Mouse (Mus musculus): ENCODE measurements around the gene Zbtb20. TPM values are rescaled to one million over a fixed set of nuclear protein-coding genes. Genes with fewer than 3 reads are reported as not detected.

Gene Zbtb20
- total and polyA plus RNA-seq, 3 experiments = 52.1 to 128 (median 113) TPM

DNA sequence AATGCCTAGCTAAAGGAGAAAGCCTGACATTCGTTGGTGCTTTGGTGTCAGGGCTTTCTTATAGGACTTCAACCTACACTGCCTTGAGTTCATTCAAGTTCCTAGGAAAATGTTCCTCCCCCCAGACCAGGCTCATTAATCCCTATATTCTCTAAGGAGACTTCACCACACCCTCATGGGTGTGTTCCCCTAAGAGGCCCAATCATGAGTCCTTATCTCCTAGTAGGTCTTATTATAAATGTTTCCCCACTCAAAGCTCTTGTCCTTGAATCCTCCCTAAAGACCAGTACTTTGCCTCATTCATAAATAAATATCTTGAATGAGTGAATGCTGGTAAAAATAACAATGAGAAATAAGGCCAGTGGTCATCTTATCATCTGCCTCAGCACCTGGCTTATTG, 772.0 kb downstream of the Zbtb20 start:
- no peak for DNase-seq

DNA sequence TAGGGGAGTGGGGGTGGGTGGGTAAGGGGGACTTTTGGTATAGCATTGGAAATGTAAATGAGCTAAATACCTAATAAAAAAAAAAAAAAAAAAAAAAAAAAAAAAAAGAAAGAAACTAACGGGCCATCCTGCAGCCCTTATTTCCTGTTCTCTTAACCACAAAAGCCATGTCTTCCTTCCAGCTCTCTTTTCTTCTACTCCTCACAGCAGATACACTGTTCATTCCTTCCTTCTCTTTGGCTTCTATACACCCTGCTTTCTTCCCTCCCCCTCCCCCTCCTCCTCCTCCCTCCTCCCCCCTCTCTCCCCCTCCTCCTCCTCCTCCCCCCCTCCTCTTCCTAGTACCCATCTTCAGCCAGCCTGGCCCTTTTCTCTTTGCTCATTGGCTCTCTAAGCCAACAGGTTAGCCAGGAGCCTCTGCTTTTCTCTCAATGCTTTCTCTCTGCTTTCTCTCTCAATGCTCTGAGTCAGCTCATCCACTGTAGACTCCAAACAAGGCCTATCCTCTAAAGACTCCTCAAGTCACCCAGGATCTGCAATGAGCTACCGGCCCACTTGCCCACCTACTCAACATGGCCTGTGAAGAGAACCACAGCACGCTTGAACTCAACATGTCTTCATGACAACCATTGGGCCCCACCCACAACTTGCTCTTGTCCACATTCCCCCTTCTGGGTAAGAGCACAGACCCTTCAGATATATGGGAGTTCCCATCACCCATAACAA, 774.8 kb downstream of the Zbtb20 start:
- no peak for DNase-seq

DNA sequence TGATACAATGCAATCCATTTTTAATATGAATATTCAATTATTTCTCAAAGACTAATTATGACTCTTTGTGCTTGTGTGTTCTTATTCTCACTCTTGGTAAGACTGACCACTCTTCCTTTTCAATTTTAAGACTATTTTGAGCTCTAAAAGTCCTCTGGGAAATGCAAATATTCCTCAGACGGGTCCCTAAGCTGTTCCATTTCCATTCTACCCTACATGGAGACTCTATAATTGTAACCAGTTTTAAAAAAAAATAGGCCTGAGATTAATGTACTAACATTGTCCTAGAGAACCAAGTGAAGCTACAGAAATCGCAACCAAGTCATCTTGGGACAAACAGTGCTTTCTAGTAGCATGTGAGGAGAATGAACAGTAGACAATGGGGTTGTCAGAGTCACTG, 777.6 kb downstream of the Zbtb20 start:
- no peak for DNase-seq

DNA sequence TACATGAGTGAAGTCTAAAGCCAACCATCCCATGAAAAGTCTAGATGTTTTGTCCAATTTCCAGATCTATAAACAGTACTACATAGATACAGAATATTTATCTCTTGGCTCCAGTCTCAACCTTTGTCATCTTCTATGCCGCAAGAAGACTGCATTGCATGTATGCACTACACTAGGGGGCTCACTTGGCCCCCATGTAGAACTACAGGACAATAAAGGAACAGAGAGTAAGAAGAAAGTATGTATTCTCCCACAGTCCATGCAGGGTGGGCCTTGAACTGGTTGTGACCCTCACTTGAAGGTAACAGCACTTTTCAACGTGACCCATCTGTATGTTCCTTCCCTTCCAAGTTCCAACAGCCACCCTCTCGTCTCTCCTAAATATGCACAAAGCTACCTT, 778.6 kb downstream of the Zbtb20 start:
- DNase-seq = no peak

DNA sequence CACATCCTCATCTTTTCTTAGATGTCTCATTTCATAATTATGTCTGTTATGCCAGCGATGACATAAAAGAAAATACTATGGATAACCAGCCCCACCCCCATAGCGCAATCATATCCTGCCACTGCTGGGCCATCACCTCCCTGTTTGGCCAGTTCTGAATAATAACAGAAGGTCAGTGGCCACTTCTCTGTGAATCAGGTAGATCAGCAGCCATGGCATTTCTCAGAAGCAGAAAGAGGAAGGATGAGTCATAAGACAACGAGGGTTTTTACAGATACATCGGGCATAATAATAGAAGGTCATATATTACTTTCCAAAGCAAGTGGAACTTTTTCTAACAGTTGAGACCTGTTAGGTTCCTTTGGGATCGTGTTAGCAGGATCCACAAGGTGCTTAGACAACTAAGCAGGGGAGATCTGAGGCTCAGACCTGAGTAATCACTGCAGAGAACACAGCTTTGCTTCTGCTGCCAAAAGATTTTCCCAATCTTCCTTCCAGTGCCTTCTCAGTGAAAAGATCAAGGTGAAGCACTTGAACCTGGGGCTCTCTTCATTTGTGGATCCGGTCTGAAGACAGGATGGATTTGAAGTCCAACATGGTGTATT, 779.6 kb downstream of the Zbtb20 start:
- peak; percentile 43 for DNase-seq

DNA sequence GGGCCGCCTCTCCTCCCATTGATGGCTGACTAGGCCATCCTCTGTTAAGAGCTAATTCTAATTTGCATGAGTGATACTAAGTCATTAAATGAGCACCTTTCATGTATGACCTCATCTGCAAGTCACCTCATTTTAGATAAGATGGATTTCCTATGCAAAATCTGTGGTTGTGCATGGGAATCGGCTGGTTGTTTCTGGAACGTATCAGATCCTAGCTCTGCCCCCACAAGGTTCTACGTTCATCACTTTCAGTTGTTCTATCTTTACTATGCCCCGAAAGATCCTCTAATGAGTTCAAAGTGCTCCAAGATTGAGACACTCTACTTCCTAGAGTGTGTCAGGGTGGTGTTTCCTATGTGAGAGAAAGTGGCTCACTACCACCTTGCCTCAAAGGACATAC, 785.9 kb downstream of the Zbtb20 start:
- no peak for DNase-seq

DNA sequence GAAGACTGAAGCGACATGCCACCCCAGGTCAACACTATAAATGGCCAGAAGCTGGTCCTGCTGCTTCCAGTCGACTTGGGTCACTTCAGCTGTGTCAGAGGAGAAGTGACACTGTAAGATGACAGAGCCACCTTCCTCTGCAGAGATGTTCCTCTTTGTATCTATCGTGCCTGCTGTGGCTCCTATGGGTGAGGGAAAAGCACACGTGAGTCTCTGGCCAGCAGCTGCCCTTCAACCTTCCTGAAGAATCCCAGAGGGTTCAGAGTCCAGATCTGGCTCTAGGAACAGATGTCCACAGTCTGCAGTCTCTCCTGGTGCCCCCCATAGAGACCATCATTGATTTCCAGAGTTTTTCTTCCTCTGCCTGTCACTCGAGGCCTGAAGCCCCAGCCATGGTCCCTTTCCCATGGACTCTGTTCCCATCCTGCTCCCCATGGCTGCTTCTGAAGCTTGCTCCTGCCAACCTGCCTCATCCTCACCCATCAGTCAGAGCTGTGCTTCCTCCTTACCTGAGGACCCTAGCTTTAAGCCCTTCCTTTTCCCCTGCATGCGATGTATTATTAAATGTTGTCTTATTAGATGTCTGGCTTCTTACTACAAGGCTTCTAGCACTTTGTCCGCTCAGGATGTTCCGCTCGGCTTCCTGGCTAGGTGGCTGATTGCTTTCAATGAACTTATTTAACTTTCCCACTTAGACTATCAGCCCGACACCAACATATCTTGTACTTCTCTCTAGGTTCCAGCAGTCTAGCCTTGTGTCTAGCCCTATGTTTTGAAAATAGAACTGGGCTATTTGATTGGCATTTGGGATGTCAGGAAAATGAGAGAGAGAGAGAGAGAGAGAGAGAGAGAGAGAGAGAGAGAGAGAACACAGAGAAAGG, 786.7 kb downstream of the Zbtb20 start:
- no peak for DNase-seq

DNA sequence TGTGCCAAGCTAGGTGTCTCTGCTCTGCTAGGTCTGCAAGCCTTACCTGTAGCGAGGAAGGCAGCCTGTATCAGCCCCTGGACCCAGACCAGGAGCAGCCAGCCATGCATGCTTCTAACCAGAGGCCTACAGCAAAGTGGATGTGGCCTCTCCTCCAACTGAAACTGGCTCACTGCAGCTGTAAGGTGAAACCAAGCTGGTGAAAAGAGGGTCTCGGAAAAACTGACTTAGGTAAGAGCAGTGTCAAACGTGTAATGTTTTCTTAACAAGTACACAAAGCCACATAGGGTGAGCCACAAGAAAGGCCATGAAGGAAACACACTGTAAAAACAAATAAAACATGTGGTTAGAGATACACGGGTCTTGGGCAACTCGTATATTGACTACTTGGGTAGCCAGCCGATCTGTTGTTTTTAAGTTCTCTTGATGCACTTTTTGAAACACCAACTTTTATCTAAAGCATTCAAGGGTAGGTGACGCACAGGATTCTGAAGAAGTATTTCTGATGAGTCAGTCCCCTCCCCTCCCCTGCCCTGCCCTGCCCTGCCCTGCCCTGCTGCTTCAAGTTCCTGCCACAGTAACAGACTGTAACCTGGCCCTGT, 788.4 kb downstream of the Zbtb20 start, which contains the start of gene Tigit:
Tigit (minus strand) TSS at position 169 of the 602 bp plus-strand sequence.
- peak; percentile 41 for DNase-seq

DNA sequence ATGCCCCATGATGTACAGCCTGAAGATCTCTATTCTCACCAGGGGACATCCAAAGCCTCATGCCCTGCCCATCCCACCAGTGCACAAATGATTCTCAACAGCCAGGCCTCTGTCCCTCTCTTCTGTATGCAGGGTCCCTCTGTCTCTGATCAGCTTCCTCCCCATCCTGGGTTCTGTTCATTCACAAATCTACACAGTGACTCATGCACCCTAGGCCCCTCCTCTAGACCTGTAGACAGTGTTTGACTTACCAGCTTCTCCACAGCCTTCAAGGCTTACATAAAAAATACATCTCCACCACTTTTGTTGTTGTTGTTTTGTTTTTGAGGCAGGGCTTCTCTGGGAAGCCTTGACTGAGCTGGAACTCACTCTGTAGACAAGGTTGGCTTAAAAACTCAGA, 789.2 kb downstream of the Zbtb20 start:
- peak; percentile 5 for DNase-seq

DNA sequence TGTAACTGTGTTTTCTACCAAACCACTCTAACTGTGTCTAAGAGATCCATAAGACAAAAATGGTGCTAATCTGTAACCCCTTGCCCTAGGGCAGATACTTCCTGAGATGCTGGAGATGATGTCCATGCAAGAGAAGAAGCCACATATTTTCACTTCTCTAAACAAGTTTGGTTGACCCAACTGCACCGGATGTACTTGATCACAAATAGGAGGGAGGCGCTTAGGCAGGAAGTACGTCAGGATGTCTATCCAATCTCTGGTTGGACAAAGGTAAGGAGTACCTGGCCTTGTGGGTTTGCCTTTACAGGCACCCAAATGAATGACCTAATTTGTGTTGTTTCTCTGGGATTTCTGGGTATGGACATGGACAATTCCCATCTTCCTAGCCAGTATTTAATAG, 792.6 kb downstream of the Zbtb20 start:
- no peak for DNase-seq

DNA sequence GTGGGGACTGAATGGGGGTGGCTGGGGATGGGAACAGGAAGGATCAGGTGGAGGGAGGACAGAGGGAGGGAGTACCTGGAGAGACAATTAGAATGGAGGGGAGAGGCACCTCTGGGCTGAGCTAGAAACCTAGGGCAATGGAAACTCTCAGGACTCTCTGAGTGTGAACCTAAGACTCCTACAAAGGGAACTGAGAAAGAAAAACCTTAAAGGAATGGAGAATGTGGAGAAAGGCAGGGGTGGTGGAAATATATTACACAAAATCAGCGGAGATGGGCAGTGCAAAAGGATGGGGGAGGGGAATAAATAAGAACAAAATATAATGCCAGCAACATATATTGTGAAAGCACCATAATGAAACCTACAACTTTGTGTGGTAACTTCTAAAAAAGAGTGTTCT, 796.3 kb downstream of the Zbtb20 start:
- DNase-seq = no peak

DNA sequence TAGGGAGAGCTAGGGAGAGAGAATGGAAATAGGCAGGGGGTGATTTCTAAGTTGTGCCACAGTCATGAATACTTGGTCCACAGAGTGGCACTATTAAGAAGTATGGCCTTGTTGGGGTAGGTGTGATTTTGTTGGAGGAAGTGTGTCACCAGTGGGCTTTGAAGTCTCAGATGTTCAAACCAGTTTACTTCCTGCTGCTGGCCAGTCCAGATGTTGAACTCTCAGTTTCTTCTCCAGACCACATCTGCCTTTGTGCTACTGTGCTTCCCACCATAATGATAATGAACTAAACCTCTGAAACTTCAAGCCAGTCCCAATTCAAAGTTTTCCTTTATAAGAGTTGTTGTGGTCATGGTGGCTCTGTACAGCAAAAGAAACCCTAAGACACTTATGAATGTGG, 797.0 kb downstream of the Zbtb20 start:
- no peak for DNase-seq

DNA sequence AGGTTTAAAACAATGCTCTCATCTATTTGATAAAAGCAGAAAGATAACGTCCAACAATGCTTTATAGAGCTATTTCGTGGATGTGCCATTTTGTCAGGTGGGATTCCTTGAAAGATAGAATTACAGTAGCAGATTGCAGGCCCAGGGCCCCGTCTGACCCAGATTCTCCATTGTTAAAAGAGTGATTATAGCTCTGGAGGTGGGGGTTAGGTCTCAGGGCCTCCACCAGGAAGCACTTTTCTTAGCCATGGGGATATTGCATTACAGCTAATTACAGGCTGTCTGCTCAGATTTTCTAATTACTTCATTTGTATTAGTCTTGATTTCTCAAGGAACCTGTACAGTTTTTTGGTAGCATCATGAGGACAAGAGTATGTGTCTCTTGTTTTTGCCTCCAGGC, 798.7 kb downstream of the Zbtb20 start:
- DNase-seq = no peak

DNA sequence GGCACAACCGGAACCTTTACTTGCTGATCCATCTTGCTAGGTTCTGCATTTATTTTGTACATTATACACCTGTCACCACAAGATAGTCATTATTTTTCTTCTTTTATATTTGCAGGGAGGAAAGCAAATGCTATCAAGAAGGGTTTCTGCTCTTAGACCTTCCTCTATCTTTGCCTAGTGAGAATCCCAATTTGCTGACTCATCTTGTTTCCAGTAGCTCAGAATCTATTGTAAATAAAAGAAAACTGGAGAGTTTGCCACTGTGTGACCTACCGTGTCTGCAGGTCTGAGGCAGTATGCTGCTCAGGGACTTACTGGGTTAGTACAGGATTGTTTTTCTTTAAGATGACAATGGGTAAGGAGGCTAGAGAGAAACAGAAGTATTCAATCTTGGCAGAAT, 812.3 kb downstream of the Zbtb20 start:
- DNase-seq = no peak

DNA sequence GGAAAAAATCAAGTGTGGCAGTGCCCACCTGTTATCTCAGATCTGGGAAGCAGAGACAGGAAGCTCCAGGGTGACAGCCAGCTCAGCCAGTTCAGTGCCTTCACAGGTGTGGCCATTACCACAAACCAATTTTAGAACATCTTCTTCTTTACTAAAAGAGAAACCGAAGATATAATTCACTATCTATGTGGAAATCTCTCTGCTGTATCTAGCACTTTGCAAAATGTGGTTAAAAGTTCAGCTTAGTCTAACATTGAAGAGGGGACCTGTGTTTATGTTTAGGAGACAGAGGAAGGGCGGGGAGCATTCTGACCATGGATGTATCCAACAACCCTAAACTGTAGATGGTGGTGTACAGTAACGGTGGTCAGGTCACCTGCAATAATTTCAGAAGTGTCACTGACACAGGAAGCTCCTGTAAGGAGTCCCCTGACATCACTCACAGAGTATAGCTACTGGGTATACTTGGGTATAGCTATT, 814.6 kb downstream of the Zbtb20 start:
- DNase-seq = no peak

DNA sequence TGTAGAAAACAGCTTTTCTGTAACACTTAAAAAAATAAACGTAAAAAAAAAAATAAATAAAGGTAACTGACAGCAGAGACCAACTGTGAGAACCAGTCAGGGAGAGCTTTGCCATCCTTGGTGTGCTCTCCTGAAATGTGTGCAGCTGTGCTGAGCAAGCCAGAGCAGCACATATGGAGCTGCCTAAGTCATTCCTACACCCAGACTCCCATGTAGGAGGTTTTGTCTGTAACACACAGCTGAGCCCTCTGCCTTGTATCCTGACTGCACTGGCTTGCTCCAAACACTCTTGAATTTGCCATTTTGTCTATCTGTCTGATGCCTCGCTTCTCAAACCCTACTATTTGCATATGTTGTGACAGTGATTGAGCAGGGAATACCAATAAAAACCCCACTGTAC, 815.2 kb downstream of the Zbtb20 start:
- no peak for DNase-seq

DNA sequence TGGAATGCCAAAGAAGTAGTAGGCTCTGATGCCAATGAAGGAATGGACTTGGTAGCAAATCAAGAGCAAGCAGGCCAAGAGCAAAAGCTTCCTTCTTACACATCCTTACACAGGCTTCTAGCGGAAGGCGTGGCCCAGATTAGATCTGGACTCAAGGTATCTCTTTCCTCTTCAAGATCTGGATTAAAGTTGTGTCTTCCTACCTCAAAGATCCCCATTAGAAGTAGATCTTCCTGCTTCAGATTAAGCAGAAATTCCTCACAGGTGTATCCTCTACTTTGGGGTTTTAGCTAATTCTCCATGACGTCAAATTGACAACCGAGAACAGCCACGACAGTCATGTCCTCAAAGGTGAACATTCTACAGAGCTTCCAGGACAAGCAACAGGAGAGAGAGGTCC, 816.1 kb downstream of the Zbtb20 start:
- no peak for DNase-seq

Small RNAs within 50 kb of the gene (microRNA-seq; reads per million reads assigned to microRNA genes)
- 0 reads per million in 2 experiments for gene Mir568

All from adrenal gland, adult 2 months (tissue).